Mouse (Mus musculus): ENCODE results near the gene Il19. TPM values are rescaled to one million over a fixed set of nuclear protein-coding genes. Genes with fewer than 3 reads are reported as not detected.

The Il19 gene
- total and polyA plus RNA-seq, 3 experiments = 0.38 TPM; not detected in 2

- no peak within 1 kb of the TSS for H3K9ac ChIP-seq (ENCODE audit: insufficient read depth, low read depth)
- in situ Hi-C loops (cut with MboI; ENCODE audit: low pct_ligation_motif_present, low pct_unique_long_range_greater_than_20kb, low sequenced_read_pairs) = no loop called here
- DNase-seq (ENCODE audit: extremely low read depth) = no peak
- no peaks in the 10 kb centered on the region for H3K4me1 ChIP-seq (ENCODE audit: control insufficient read depth in 1 of 2, insufficient read depth in 2 of 2)
- no peaks in the 10 kb centered on the region for H3K36me3 ChIP-seq (replicated peaks in 1 of 2; ENCODE audit: control insufficient read depth in 1 of 2, insufficient read depth in 1 of 2, low read length in 1 of 2)
- no peak within 1 kb of the TSS for H3K4me2 ChIP-seq (ENCODE audit: insufficient read depth, low read depth, poor library complexity, severe bottlenecking)
- TF ChIP-seq ZMIZ1 (IDR thresholded peaks at IDR 0.05; ENCODE audit: low read depth, low read length) (no peak), MAZ (IDR thresholded peaks at IDR 0.05; ENCODE audit: low read depth, low read length) (no peak), TBP (conservative IDR thresholded peaks at IDR 0.05; ENCODE audit: low read depth, low read length) (no peak), ETS1 (conservative IDR thresholded peaks at IDR 0.05; ENCODE audit: low read depth, low read length) (no peak), JUN (IDR thresholded peaks at IDR 0.05; ENCODE audit: insufficient read depth, low read depth, low read length) (no peak), NELFE (IDR thresholded peaks at IDR 0.05; ENCODE audit: low read depth, low read length) (no peak), USF1 (IDR thresholded peaks at IDR 0.05; ENCODE audit: low read depth, low read length) (no peak), CTCF (conservative IDR thresholded peaks at IDR 0.05 in 1 of 2, IDR thresholded peaks at IDR 0.05 in 1 of 2; ENCODE audit: low read depth in 2 of 2, low read length in 2 of 2) (no peak)
- dilution Hi-C loops (cut with MboI; ENCODE audit: extremely low pct_ligation_motif_present, extremely low pct_unique_long_range_greater_than_20kb, low sequenced_read_pairs) = no loop called here
- no peak within 1 kb of the TSS for H3K4me3 ChIP-seq (replicated peaks in 1 of 3; ENCODE audit: low read depth in 2 of 3, low read length in 2 of 3, poor library complexity in 1 of 3)
- H3K9me3 ChIP-seq (replicated peaks; ENCODE audit: low read length) = no peaks in the 10 kb centered on the region
- no peaks in the 10 kb centered on the region for H3K79me2 ChIP-seq (replicated peaks; ENCODE audit: control insufficient read depth, extremely low read depth, insufficient read depth, poor library complexity, severe bottlenecking)
- no peak within 1 kb of the TSS for H3K27ac ChIP-seq (ENCODE audit: insufficient read depth, low read depth)
- H3K27me3 ChIP-seq (replicated peaks) = peaks cover 3% of the 10 kb centered on the region
These were observed 52.6 kb downstream of the Il19 start, which contains the start of gene Il24 for GRCm38 (mm10) chr1:130887354-130887753. TSS of gene Il24 (minus strand) at chr1:130887454.

- no peak overlapping the region for H3K9ac ChIP-seq (ENCODE audit: insufficient read depth, low read depth)
- no peaks in the 10 kb centered on the region for H3K36me3 ChIP-seq (replicated peaks in 1 of 2; ENCODE audit: control insufficient read depth in 1 of 2, insufficient read depth in 1 of 2, low read length in 1 of 2)
- no peak for DNase-seq (ENCODE audit: extremely low read depth)
- in situ Hi-C loops (cut with MboI; ENCODE audit: low pct_ligation_motif_present, low pct_unique_long_range_greater_than_20kb, low sequenced_read_pairs) = loop anchor here (5.0 kb wide), 2 partner anchors 46 to 99 kb away; no protein-coding TSS in a partner anchor
- dilution Hi-C loops (cut with MboI; ENCODE audit: extremely low pct_ligation_motif_present, extremely low pct_unique_long_range_greater_than_20kb, low sequenced_read_pairs) = no loop called here
- no peaks in the 10 kb centered on the region for H3K79me2 ChIP-seq (replicated peaks; ENCODE audit: control insufficient read depth, extremely low read depth, insufficient read depth, poor library complexity, severe bottlenecking)
- peaks cover 11% of the 10 kb centered on the region in 2 experiments for H3K4me1 ChIP-seq (ENCODE audit: control insufficient read depth in 1 of 2, insufficient read depth in 2 of 2)
- no peak overlapping the region for H3K4me3 ChIP-seq (replicated peaks in 1 of 3; ENCODE audit: low read depth in 2 of 3, low read length in 2 of 3, poor library complexity in 1 of 3)
- no peak overlapping the region for H3K4me2 ChIP-seq (ENCODE audit: insufficient read depth, low read depth, poor library complexity, severe bottlenecking)
- no peak overlapping the region for H3K27ac ChIP-seq (ENCODE audit: insufficient read depth, low read depth)
- no peak for TF ChIP-seq CTCF (conservative IDR thresholded peaks at IDR 0.05 in 1 of 2, IDR thresholded peaks at IDR 0.05 in 1 of 2; ENCODE audit: low read depth in 2 of 2, low read length in 2 of 2)
- no peak for TF ChIP-seq USF1 (IDR thresholded peaks at IDR 0.05; ENCODE audit: low read depth, low read length)
- no peak for TF ChIP-seq ZMIZ1 (IDR thresholded peaks at IDR 0.05; ENCODE audit: low read depth, low read length)
- TF ChIP-seq RAD21 (IDR thresholded peaks at IDR 0.05; ENCODE audit: low read depth, low read length) = no peak
- H3K27me3 ChIP-seq (replicated peaks) = peaks cover 3% of the 10 kb centered on the region
- H3K9me3 ChIP-seq (replicated peaks; ENCODE audit: low read length) = no peaks in the 10 kb centered on the region
These were observed 56.8 kb downstream of the Il19 start for GRCm38 (mm10) chr1:130883146-130883545.

Other genes with a start within 250 kb of the Il19 start
- gene Gm29427, start 224.3 kb downstream of the Il19 start, total RNA-seq (2012; rRNA removed) = not detected in 2 replicates
- not detected in 2 replicates for gene Gm29427, start 224.3 kb downstream of the Il19 start, total RNA-seq (2014; rRNA removed)
- gene Gm29427, start 224.3 kb downstream of the Il19 start, polyA plus RNA-seq (2012; ENCODE audit: insufficient read length, low read depth) = not detected in 2 replicates
- 3.6 and 4.7 TPM in 2 replicates for gene Yod1, start 222.8 kb downstream of the Il19 start, total RNA-seq (2012; rRNA removed)
- 5.4 and 6.5 TPM in 2 replicates for gene Yod1, start 222.8 kb downstream of the Il19 start, total RNA-seq (2014; rRNA removed)
- 4.5 and 5.2 TPM in 2 replicates for gene Yod1, start 222.8 kb downstream of the Il19 start, polyA plus RNA-seq (2012; ENCODE audit: insufficient read length, low read depth)
- gene Pfkfb2, start 210.9 kb downstream of the Il19 start, total RNA-seq (2012; rRNA removed) = 4.3 and 4.4 TPM in 2 replicates
- gene Pfkfb2, start 210.9 kb downstream of the Il19 start, total RNA-seq (2014; rRNA removed) = 3.3 and 3.7 TPM in 2 replicates
- 6.9 and 7.1 TPM in 2 replicates for gene Pfkfb2, start 210.9 kb downstream of the Il19 start, polyA plus RNA-seq (2012; ENCODE audit: insufficient read length, low read depth)
- 0.08 and 0.25 TPM in 2 replicates for gene AA986860, start 208.1 kb downstream of the Il19 start, total RNA-seq (2012; rRNA removed)
- gene AA986860, start 208.1 kb downstream of the Il19 start, total RNA-seq (2014; rRNA removed) = 0.28 and 0.34 TPM in 2 replicates
- 0.34 and 0.61 TPM in 2 replicates for gene AA986860, start 208.1 kb downstream of the Il19 start, polyA plus RNA-seq (2012; ENCODE audit: insufficient read length, low read depth)
- gene Fcamr, start 139.2 kb downstream of the Il19 start, total RNA-seq (2012; rRNA removed) = 0.08 and 0.17 TPM in 2 replicates
- not detected in 2 replicates for gene Fcamr, start 139.2 kb downstream of the Il19 start, total RNA-seq (2014; rRNA removed)
- gene Fcamr, start 139.2 kb downstream of the Il19 start, polyA plus RNA-seq (2012; ENCODE audit: insufficient read length, low read depth) = 0.74 and 1.7 TPM in 2 replicates
- gene Pigr, start 113.4 kb downstream of the Il19 start, total RNA-seq (2012; rRNA removed) = 0.04 TPM in 1 of 2 replicates, not detected in the other
- gene Pigr, start 113.4 kb downstream of the Il19 start, total RNA-seq (2014; rRNA removed) = not detected in 2 replicates
- 0.19 and 0.21 TPM in 2 replicates for gene Pigr, start 113.4 kb downstream of the Il19 start, polyA plus RNA-seq (2012; ENCODE audit: insufficient read length, low read depth)
- gene Fcmr, start 74.4 kb downstream of the Il19 start, total RNA-seq (2012; rRNA removed) = 0.21 and 0.46 TPM in 2 replicates
- 0.39 and 0.56 TPM in 2 replicates for gene Fcmr, start 74.4 kb downstream of the Il19 start, total RNA-seq (2014; rRNA removed)
- gene Fcmr, start 74.4 kb downstream of the Il19 start, polyA plus RNA-seq (2012; ENCODE audit: insufficient read length, low read depth) = 0.76 and 0.96 TPM in 2 replicates
- not detected in 2 replicates for gene Il24, start 52.7 kb downstream of the Il19 start, total RNA-seq (2012; rRNA removed)
- not detected in 2 replicates for gene Il24, start 52.7 kb downstream of the Il19 start, total RNA-seq (2014; rRNA removed)
- not detected in 2 replicates for gene Il24, start 52.7 kb downstream of the Il19 start, polyA plus RNA-seq (2012; ENCODE audit: insufficient read length, low read depth)
- not detected in 2 replicates for gene Il20, start 28.7 kb downstream of the Il19 start, total RNA-seq (2012; rRNA removed)
- not detected in 2 replicates for gene Il20, start 28.7 kb downstream of the Il19 start, total RNA-seq (2014; rRNA removed)
- not detected in 2 replicates for gene Il20, start 28.7 kb downstream of the Il19 start, polyA plus RNA-seq (2012; ENCODE audit: insufficient read length, low read depth)
- gene Il10, start 79.7 kb upstream of the Il19 start, total RNA-seq (2012; rRNA removed) = 389 and 399 TPM in 2 replicates
- 903 and 969 TPM in 2 replicates for gene Il10, start 79.7 kb upstream of the Il19 start, total RNA-seq (2014; rRNA removed)
- gene Il10, start 79.7 kb upstream of the Il19 start, polyA plus RNA-seq (2012; ENCODE audit: insufficient read length, low read depth) = 236 and 284 TPM in 2 replicates
- gene Mapkapk2, start 157.7 kb upstream of the Il19 start, total RNA-seq (2012; rRNA removed) = 54.2 and 55.0 TPM in 2 replicates
- gene Mapkapk2, start 157.7 kb upstream of the Il19 start, total RNA-seq (2014; rRNA removed) = 58.6 and 62.9 TPM in 2 replicates
- gene Mapkapk2, start 157.7 kb upstream of the Il19 start, polyA plus RNA-seq (2012; ENCODE audit: insufficient read length, low read depth) = 63.5 and 68.6 TPM in 2 replicates
- 6.4 and 6.7 TPM in 2 replicates for gene Dyrk3, start 198.2 kb upstream of the Il19 start, total RNA-seq (2012; rRNA removed)
- 9.8 and 10.1 TPM in 2 replicates for gene Dyrk3, start 198.2 kb upstream of the Il19 start, total RNA-seq (2014; rRNA removed)
- 8.2 and 8.3 TPM in 2 replicates for gene Dyrk3, start 198.2 kb upstream of the Il19 start, polyA plus RNA-seq (2012; ENCODE audit: insufficient read length, low read depth)
- 48.8 and 53.0 TPM in 2 replicates for gene Eif2d, start 213.1 kb upstream of the Il19 start, total RNA-seq (2012; rRNA removed)
- gene Eif2d, start 213.1 kb upstream of the Il19 start, total RNA-seq (2014; rRNA removed) = 41.0 and 46.9 TPM in 2 replicates
- gene Eif2d, start 213.1 kb upstream of the Il19 start, polyA plus RNA-seq (2012; ENCODE audit: insufficient read length, low read depth) = 57.2 and 64.3 TPM in 2 replicates